Mouse (Mus musculus) left cerebral cortex, postnatal 25 days (tissue): ENCODE measurements around the gene Elfn2. TPM values are rescaled to one million over a fixed set of nuclear protein-coding genes. Genes with fewer than 3 reads are reported as not detected.

ENCODE experiments used
- DNase-seq, 2 experiments: peaks; one replicate each; pipeline ENCODE4 v3.0.0; 2022; ENCODE audit warnings: low spot score in 2 of 2, mixed read lengths in 1 of 2
- intact Hi-C: fragments of 180-260 bp; cut with DNase I; formaldehyde crosslinking; loops from one replicate; pipeline ENCODE4 v1.15.1; 2025
- total RNA-seq, 2 experiments: library from RNA; stranded (reverse); gene quantifications; 2 replicates each; pipeline ENCODE4 v1.2.3; 2021

The Elfn2 gene
- total RNA-seq, 2 experiments from 2014 or later, result 137 to 153 TPM

DNA sequence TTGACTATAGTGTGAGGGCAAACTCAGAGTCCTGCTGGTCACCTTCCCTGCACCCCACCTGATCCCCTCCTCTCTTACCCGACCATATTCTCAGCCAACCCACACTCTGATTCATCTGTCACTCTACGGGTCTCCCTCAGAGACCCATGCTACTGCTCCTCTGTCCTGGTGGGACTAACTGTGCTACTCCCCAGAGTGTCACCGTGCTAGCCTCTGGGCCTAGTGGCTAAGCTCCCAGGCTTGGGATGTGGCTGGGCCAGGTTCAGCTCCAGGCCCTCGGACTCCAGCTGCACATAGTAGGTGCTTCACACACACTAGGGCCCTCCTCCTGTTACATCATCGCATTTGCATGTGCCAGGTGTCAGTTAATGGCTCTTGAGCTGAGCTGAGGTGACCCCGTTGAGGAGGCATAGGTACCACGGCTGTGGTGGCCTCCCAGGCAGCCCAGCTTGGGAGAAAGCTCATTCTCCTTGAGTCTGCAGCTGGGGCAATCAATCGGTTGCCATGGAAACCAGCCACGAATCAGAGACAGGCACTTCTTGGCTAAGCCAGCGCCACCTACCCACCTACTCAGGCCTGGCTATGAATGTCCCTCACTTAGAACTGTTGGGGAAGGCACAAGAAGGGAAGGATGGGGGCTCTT lies 84.4 kb downstream of the Elfn2 start:
- intact Hi-C loops, result no loop called here
- peak; percentile 81 to 89 for DNase-seq

DNA sequence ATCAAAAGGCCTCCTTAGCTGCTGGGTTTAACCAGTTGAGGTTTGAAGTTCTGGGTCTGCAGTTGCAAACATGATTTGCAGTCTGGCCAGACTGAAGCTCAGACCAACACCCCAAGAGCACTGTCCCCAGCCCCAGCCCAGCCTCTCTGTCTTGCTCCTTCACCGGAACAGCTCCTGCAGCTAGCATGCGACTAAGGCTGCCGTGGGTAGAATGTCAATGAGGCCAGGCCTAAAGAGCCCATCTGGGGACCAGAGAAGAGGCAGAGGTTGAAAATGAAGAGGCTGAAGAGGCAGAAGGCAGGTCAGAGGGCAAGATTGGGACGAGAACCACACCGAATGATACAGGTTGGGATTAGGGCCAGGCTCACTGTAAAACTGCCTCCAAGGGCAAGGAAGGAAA lies 85.2 kb downstream of the Elfn2 start:
- no peak for DNase-seq
- intact Hi-C loops, result no loop called here

DNA sequence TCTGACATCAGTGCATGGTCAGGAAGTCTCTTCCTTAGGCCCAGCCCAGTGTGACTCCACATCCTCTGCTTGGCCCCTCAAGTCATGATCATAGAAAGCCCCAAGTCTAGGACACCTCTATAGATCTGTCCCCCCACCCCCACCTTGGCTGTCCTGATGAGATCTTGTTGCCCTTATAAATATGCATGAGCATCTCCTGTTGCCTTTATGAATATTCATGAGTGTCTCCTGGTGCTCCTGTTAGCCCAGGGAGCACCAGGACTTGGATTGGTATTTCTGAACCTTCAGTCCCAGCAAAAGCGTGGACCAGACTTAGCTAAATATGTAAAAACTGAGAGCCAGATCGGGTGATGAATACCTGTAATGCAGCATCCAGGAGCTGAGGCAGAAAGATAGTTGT lies 86.2 kb downstream of the Elfn2 start:
- intact Hi-C loops, result no loop called here
- DNase-seq, result no peak

DNA sequence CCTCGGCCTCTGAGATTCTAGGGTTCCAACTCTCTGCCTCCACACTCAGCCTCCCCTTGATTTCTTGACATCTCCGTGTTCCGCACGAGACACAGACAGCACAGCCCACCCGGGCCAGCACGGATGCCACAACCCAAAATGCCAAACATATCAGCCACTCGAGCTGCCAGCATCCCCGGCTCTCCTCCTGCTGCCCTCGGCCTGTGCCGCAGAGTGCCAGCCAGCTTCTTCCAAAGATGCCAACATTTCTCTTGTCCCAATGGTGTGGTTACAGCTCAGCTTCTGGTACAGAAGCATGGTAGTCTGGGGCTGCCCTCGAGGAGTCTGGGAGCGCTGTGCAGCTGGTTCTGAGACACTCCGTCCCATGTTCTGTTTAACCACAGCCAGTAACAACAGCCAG lies 92.3 kb downstream of the Elfn2 start:
- intact Hi-C loops, result no loop called here

DNA sequence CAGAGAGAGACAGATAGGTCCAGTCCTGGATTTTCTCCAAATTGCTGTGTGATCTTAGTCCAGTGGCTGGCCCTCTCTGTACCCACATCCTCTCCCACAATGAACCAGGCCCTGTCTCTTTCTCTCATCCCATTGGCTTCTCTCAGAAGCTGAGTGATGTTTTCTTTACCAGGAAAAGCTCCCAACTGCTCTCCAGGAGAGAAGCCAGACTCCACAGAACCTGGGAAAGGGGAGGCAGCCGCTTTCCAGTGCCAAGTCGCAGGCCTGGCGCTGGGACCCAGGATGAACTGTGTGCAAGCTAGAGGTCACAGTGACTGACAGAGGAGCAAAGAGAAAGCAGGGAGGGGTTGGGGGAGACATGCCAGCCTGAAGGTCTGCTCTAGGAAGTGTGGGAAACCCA lies 93.6 kb downstream of the Elfn2 start:
- intact Hi-C loops, result loop anchor here (5.0 kb wide), 1 partner anchor 222 kb away; no protein-coding TSS in a partner anchor
- no peak for DNase-seq

More for the DNA sequence above, 92.3 kb downstream of the Elfn2 start:
- DNase-seq, result no peak

DNA sequence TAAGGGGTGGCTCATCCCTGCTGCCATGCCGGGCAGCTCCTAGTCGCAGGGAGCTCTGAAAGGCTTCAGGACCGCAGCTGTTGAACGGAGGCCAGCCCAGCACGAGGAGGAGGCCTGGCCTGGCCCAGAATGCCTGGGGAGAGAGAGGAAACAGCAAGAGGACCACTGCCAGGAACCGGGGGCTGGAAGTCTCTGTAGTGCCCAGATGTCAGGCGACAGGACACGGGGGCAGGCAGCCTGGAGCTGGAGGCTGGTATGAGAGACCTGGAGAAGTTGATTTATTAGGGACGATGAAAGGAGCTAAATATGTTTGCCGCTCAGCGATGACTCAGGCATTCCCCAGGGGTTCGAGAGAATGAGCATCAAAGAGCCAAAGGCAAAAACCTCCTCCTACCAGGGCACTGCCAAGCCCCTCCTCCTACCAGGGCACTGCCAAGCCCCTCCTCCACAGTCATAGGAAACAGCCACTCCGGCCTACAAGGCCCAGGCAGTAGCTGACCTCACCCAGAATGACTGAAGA lies 94.1 kb downstream of the Elfn2 start:
- intact Hi-C loops, result loop anchor here (5.0 kb wide), 1 partner anchor 223 kb away; no protein-coding TSS in a partner anchor
- peak in 1 of 2 experiments; percentile 70 for DNase-seq

DNA sequence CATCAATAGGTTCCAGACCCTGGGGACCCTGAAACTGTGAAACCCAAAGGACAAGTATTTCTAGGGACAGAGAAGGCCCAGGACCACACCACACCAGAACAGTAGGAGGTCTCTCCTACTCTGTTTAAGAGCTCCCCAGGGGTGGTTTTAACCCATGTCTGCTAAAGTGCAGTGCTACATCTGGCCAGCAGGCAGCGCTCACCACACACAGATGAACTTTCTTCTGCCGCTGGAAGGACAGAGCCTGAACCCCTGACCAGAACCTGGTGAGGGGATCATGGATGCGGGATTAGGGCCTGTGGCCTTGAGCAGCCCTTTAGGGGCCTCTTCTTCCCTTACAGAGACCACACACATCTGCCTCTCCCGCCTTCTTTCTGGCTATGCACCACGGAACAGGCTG lies 95.1 kb downstream of the Elfn2 start:
- intact Hi-C loops, result loop anchor here (1.0 to 5.0 kb wide), 3 partner anchors 97 to 224 kb away; no protein-coding TSS in a partner anchor
- DNase-seq, result peak; percentile 72 to 83

Other genes starting within 250 kb of the Elfn2 start
- gene Il2rb, start 223.5 kb downstream of the Elfn2 start, total RNA-seq, result under 1 TPM in 1 of 2 experiments, not detected in 1; 0.23 TPM
- gene C1qtnf6, start 187.4 kb downstream of the Elfn2 start, total RNA-seq, result 1 to 10 TPM; 3.2 to 3.3 TPM
- 10 to 100 TPM; 19.8 to 22.0 TPM for gene Sstr3, start 174.1 kb downstream of the Elfn2 start, total RNA-seq
- 1 to 10 TPM; 1.9 to 2.9 TPM for gene Rac2, start 146.0 kb downstream of the Elfn2 start, total RNA-seq
- 10 to 100 TPM; 11.8 to 12.6 TPM for gene Cyth4, start 121.7 kb downstream of the Elfn2 start, total RNA-seq
- gene Mfng, start 54.7 kb upstream of the Elfn2 start, total RNA-seq, result 1 to 10 TPM; 6.0 to 6.1 TPM
- 1 to 10 TPM; 3.9 to 4.2 TPM for gene Card10, start 84.3 kb upstream of the Elfn2 start, total RNA-seq
- 10 to 100 TPM; 11.9 to 13.2 TPM for gene Cdc42ep1, start 123.9 kb upstream of the Elfn2 start, total RNA-seq
- not detected for gene Lgals2, start 136.8 kb upstream of the Elfn2 start, total RNA-seq
- 10 to 100 TPM; 58.0 to 61.2 TPM for gene Gga1, start 158.4 kb upstream of the Elfn2 start, total RNA-seq
- gene Gm49510, start 180.9 kb upstream of the Elfn2 start, total RNA-seq, result under 1 TPM; 0.48 to 0.73 TPM
- gene Sh3bp1, start 181.0 kb upstream of the Elfn2 start, total RNA-seq, result 10 to 100 TPM; 20.4 to 24.3 TPM
- 100 to 1,000 TPM; 165 to 180 TPM for gene Pdxp, start 195.1 kb upstream of the Elfn2 start, total RNA-seq
- gene Lgals1, start 208.0 kb upstream of the Elfn2 start, total RNA-seq, result 10 to 100 TPM; 19.6 to 21.3 TPM
- gene Nol12, start 216.2 kb upstream of the Elfn2 start, total RNA-seq, result 10 to 100 TPM; 37.7 to 37.9 TPM
- 10 to 100 TPM; 16.4 to 16.8 TPM for gene Triobp, start 229.0 kb upstream of the Elfn2 start, total RNA-seq